Mouse (Mus musculus): ENCODE data around the gene Cdh23.

Cdh23 gene

GRCm38 (mm10) chr10:60349056-60349455 lies 347.2 kb downstream of the Cdh23 start:
- intact Hi-C loops (cut with DNase I): no loop called here

- intact Hi-C loops (cut with DNase I): no loop called here
Observed at GRCm38 (mm10) chr10:60347768-60348610, 348.3 kb downstream of the Cdh23 start.

GRCm38 (mm10) chr10:60346701-60347405 lies 349.4 kb downstream of the Cdh23 start, which contains the start of gene Vsir:
TSS of gene Vsir (plus strand) at chr10:60346851.
- intact Hi-C loops (cut with DNase I): no loop called here

GRCm38 (mm10) chr10:60346056-60346455 lies 350.2 kb downstream of the Cdh23 start:
- intact Hi-C loops (cut with DNase I): no loop called here

GRCm38 (mm10) chr10:60344111-60344510 lies 352.2 kb downstream of the Cdh23 start:
- intact Hi-C loops (cut with DNase I): no loop called here

- intact Hi-C loops (cut with DNase I): no loop called here
Observed at GRCm38 (mm10) chr10:60341528-60341927, 354.8 kb downstream of the Cdh23 start.

- intact Hi-C loops (cut with DNase I): no loop called here
Observed at GRCm38 (mm10) chr10:60335021-60335420, 361.3 kb downstream of the Cdh23 start.

- intact Hi-C loops (cut with DNase I): no loop called here
Observed at GRCm38 (mm10) chr10:60334583-60334982, 361.7 kb downstream of the Cdh23 start.

- intact Hi-C loops (cut with DNase I): no loop called here
Observed at GRCm38 (mm10) chr10:60328963-60329650, 367.2 kb downstream of the Cdh23 start.

- intact Hi-C loops (cut with DNase I): loop anchor here (10.0 kb wide), 1 partner anchor 219 kb away; no protein-coding TSS in a partner anchor
Observed at GRCm38 (mm10) chr10:60316166-60316565, 380.1 kb downstream of the Cdh23 start.

- intact Hi-C loops (cut with DNase I): loop anchor here (10.0 kb wide), 1 partner anchor 221 kb away; no protein-coding TSS in a partner anchor
Observed at GRCm38 (mm10) chr10:60313606-60314005, 382.7 kb downstream of the Cdh23 start.

GRCm38 (mm10) chr10:60310629-60311028 lies 385.7 kb downstream of the Cdh23 start:
- intact Hi-C loops (cut with DNase I): loop anchor here (10.0 kb wide), 1 partner anchor 224 kb away; no protein-coding TSS in a partner anchor

GRCm38 (mm10) chr10:60304854-60305628 lies 391.2 kb downstream of the Cdh23 start:
- intact Hi-C loops (cut with DNase I): loop anchor here (2.0 to 5.0 kb wide), 2 partner anchors 392 to 452 kb away; partner anchors contain the start of gene Cdh23

- intact Hi-C loops (cut with DNase I): no loop called here
Observed at GRCm38 (mm10) chr10:60303419-60303818, 392.9 kb downstream of the Cdh23 start.

GRCm38 (mm10) chr10:60299636-60300035 lies 396.7 kb downstream of the Cdh23 start:
- intact Hi-C loops (cut with DNase I): no loop called here

GRCm38 (mm10) chr10:60296027-60296426 lies 400.3 kb downstream of the Cdh23 start:
- intact Hi-C loops (cut with DNase I): no loop called here

GRCm38 (mm10) chr10:60295356-60295755 lies 400.9 kb downstream of the Cdh23 start:
- intact Hi-C loops (cut with DNase I): no loop called here

GRCm38 (mm10) chr10:60294621-60295020 lies 401.7 kb downstream of the Cdh23 start:
- intact Hi-C loops (cut with DNase I): no loop called here

- intact Hi-C loops (cut with DNase I): no loop called here
Observed at GRCm38 (mm10) chr10:60292209-60292608, 404.1 kb downstream of the Cdh23 start.

- intact Hi-C loops (cut with DNase I): no loop called here
Observed at GRCm38 (mm10) chr10:60290739-60291110, 405.6 kb downstream of the Cdh23 start.
